Mouse (Mus musculus) kidney, postnatal 25 days (tissue): Measurements from ENCODE around the gene Rint1.

Experiments
- DNase-seq, 2 experiments: peaks; one replicate each; pipeline ENCODE4 v3.0.0; 2021; ENCODE audit warnings: mixed read lengths in 2 of 2

Rint1 gene

GRCm38 (mm10) chr5:23787536-23788389 lies at the start of gene Rint1:
Gene Rint1, plus strand, starts transcription at chr5:23787711.
- DNase-seq = peak; percentile 94 to 99

DNA sequence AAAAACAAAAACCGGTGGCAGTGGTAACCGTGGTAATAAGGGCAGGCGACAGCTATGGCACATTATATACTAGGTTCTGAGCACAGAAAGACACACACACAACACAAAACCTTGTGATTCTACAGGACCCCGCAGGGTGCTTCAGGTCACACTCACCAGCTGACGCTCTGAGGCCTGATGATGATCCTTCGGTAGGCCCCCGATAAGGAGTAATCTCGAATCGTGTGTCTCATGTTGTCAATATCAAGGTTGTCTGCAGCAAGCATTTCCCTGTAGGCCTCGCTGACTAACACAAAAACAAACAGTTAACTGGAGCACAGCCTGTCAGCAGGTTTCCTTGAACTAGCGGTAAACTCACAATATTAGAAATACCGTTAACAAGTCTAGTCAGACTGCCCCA lies 44.2 kb upstream of the Rint1 start:
- no peak for DNase-seq

DNA sequence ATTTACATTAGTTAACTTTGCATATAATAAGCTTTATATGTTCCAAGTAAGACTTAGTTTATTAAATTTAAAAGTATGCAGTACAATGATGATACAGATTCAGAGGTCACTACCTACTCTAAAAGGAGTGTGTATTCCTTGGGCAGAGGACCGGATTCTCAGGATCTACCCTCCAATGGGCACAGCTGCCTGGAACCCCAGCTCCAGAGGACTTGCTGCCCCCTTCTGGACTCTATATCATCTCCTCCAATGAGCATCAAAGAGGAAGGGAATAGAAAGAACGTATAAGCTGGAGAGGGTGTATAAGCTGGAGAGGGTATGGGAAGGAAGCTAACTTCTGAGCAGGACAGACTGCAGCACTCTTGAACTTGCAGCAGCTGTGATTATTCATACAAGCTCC lies 37.6 kb upstream of the Rint1 start:
- DNase-seq = no peak

DNA sequence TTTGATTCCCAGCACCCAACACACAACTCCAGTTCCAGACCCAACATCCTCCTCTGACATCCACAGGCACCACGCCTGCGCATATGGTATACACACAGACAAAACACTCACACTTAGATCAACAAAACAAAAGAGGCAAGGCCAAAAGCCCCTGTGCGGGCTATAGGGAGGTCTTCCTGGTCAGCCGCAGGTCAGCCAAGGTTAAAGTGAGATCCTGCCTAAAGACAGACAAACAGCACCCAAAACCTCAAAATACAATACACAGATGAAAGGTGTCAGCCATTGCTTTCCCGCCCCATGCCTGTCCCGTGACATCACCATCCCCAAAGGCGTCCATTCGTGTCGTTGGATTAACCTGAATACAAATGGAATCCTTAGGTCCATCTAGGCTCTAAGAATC lies 31.9 kb upstream of the Rint1 start:
- DNase-seq = no peak

GRCm38 (mm10) chr5:23756368-23756767 lies 31.1 kb upstream of the Rint1 start:
- DNase-seq = no peak

- peak in 1 of 2 experiments; percentile 51 for DNase-seq
Measured at GRCm38 (mm10) chr5:23758633-23759032, 28.9 kb upstream of the Rint1 start.

DNA sequence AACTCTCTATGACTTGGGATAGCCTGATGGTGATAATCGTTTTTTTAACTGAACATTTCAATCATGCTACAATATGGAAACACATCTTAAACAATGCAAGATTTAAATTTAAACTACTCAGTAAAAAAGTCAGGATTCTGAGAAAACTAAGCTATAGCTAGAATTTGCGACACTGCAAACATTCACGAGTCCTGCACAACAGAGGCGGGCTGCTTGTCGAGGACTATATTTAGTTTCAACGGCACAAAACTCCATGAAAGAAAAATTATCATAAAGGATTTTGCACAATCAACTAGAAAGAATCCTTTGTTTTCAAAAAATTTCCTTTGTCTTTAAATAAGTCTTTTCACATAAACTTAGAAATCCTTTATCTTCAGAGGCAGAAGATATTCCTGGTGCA lies 25.0 kb upstream of the Rint1 start:
- no peak for DNase-seq

DNA sequence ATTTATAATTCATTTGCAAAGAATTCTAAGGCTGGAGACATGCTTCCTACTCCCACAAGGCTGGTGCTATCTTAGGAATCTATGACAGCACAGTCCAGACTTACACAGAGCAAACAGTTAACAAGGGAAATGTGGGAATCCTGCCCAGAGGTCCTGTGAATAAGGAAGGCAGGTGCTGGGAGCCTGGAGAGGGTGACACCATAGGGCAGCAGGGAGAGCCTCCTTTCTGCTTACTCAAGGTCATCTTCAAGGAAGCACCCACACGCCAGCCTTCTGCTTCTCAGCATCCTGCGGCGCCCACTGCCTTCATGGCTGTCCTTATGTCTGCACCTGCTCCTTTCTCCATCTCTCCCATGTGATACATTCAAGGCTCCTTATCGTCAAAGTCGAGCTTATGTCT lies 23.0 kb upstream of the Rint1 start:
- DNase-seq = no peak

- no peak for DNase-seq
Measured at GRCm38 (mm10) chr5:23771105-23771504, 16.4 kb upstream of the Rint1 start.

- DNase-seq = no peak
Measured at GRCm38 (mm10) chr5:23774186-23774585, 13.3 kb upstream of the Rint1 start.

- DNase-seq = no peak
Measured at GRCm38 (mm10) chr5:23780516-23780915, 7.0 kb upstream of the Rint1 start.

- DNase-seq = no peak
Measured at GRCm38 (mm10) chr5:23781172-23781571, 6.3 kb upstream of the Rint1 start.

DNA sequence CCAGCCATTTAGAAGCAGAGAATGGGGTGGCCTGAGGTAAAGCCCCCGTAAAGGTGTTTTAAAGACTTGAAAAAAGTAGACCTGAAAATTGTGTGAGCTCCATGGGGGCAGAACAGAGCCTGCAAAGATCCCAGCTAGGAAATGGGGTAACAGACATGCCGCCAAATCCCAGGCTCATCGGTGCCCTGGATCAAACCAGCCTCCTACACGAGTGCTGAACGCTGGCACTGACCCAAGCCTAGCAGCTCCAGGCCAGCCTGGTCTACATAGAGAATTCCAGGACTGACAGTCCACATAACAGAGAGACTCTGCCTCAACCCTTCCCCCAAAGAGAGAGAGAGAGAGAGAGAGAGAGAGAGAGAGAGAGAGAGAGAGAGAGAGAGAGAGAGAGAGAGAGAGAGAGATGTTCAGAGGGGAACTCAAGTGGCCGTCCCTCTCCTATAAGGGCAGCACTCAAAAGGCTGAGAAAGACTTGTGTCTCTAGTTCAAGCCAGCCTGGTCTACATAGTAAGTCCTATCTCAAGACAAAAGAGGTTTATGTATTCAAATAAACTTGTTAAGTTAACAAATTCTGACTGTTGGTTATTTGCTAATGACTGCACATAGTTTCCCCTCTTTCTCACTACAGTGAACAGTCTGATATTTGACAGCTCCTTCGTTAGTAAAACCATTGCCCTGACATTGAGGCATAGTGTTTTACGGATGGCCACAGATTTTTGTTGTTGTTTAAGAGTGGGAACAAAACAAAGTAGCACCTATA lies 5.3 kb upstream of the Rint1 start:
- no peak for DNase-seq

DNA sequence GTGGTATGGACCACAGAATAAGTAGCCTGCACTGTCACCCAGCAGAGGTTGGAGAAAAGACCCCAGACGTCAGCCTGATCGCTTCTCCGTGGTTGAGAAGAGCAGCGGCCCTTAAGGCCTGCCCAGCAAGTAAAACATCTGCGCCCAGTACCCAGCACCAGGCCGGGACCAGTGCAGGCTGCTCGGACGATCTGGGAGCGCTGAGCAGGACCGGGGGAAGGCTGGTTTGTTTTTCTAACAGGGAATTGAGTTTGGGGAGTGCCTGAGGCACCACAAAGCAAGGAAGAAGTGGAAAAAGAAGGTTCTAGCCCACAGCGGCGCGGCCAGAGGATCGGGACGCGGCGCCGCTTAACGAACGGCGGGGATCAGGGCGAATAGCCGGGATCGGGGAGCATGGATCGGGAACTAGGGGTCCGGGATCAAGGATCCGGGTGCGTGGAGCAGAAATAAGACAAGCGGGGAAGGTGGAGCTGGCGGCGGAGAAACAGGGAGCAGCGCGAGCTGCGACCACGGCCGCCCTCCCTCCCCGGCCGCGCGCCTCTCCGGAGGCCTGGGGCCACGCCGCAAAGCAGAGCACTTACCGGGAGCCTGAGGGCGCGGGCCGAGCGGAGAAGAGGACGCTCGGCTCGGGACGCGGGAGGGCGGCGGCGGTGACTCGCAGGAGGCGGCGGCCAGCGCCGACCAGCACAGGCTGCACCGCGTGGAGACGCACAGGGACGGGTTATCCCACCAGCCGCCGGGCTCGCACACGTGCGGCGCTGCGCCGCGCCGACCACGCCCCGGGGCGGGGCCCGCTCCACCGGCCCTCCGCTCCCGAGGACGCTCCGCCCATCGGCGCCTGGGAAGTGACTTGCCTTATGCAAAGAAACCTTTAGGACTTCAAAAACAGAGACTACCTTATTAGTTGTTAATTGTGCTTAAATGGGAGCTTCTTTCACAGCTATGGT lies 4.3 kb upstream of the Rint1 start, which contains the start of gene Pus7:
Gene Pus7 (minus strand): TSS at position 781 of the 947 bp plus-strand sequence.
- DNase-seq = peak; percentile 91 to 94

- no peak for DNase-seq
Measured at GRCm38 (mm10) chr5:23788390-23788830, 899 bp downstream of the Rint1 start.

GRCm38 (mm10) chr5:23789078-23789612 lies 1.6 kb downstream of the Rint1 start:
- DNase-seq = no peak

DNA sequence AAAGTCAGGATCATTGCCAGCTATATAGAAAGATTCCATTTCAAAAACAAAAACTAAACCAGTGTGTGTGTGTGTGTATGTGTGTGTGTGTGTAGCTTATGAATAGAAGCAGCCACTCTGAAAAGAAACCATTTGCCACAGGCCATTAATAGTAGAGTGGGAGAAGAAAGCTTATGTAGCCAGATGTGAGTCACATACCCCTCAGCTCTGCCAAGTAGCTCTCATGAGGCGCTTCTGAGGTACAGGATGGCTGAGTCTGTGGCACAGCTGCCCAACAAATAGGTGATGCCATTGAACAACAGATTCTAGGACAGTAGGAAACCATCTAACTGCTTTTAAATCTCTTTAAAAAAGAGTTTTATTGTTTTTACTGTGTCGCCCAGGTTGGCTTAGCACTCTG lies 5.2 kb downstream of the Rint1 start:
- DNase-seq = no peak

- DNase-seq = no peak
Measured at GRCm38 (mm10) chr5:23814841-23815240, 27.3 kb downstream of the Rint1 start.

- no peak for DNase-seq
Measured at GRCm38 (mm10) chr5:23816681-23817080, 29.2 kb downstream of the Rint1 start.

DNA sequence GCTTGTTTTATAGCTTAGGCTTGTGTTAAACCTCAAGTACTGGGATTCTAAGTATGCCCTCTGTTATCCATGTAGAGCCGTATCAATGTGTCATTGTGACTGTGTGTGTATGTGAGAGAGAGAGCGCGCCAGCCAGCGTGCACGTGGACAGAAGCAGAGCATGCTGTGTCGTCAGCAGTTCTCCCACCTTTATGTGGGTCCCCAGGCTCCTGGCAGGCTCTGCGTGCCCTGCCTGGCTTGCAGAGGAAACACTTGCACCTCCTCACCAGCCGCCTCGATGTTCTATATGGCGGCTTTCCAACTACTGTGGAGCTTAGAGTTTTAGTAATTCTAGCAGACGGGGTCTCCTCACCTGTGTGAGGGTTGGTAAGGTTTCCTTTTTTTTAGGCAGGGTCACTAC lies 34.8 kb downstream of the Rint1 start:
- no peak for DNase-seq

DNA sequence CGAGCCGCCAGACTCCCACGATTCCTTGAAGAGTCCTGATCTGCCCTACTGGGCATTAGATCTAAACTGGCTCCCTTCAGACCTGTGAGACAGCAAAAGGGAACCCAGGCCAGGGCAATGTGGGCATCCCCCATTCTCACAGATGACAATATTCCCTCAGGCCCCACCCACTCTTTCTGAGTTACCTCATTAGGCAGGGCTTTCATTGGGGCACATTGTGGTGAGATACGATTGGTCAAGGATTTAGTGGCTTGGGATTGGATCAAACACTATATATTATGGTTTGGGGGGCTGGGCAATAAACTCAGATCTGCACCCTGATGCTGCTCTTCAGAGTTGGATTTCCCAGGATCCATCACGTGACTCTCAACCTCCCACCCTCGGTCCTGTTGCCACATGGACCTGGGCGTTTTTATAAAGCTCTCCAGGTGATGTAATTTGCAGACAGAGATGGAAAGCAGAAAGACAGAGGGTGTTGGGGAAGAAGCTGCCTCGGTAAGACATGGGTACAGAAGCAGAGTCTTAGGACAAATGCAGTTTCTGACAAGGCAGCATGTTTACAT lies 36.7 kb downstream of the Rint1 start:
- no peak for DNase-seq
